Comparison of ENCODE assay signal across 23 mouse cellular contexts in the genomic region with DNA sequence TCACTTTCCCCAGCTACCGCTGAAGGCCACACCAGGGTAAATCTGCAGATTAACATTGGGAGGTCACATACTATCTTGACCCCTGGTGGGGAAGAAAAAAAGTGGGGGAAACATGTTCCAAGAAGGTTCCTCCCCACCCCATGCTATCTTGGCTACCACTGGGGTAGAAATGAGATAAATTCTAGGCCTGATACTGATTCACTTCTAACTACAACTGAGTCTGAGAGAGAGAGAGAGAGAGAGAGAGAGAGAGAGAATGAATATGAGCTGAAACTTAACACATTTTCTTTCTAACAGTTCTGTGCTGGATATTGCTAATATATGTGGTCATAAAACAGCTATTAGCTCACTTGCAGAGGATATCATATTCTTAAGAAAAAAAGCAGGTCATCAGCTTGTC.
DNase-seq lines count a peak whose midpoint lies in the region; ATAC-seq and TF ChIP-seq lines count a peak whose summit lies in the region.
"Had no signal": no experiment of that assay in that cellular context is flagged by ENCODE, and none has a peak within 500 bp of the region (broad histone marks: within the 10 kb centered on the region; RNA-seq: fewer than 3 reads in every experiment).

No protein-coding gene starts in this region.

- no peak overlapping the region for H3K27ac ChIP-seq in liver, postnatal 0 days (ENCODE audit: low read depth)
- H3K27ac ChIP-seq in liver, embryonic 11.5 days (ENCODE audit: low read depth, low read length) = peak overlapping the region; percentile 52; the same call in 1 of the 2 replicates
- no peak overlapping the region for H3K27ac ChIP-seq in liver, embryonic 14.5 days
- no peak overlapping the region for H3K27ac ChIP-seq in forebrain, embryonic 14.5 days (ENCODE audit: low read depth, low read length)
- H3K27ac ChIP-seq: forebrain, embryonic 13.5 days; gastrocnemius, adult 2 months; hindbrain, embryonic 12.5 days; hindbrain, embryonic 15.5 days had no signal

- no peak for TF ChIP-seq CTCF in liver, postnatal 0 days (IDR thresholded peaks at IDR 0.05; ENCODE audit: low read depth)
- no peak for TF ChIP-seq CTCF in liver, embryonic 14.5 days (IDR thresholded peaks at IDR 0.05; ENCODE audit: low read depth)

- H3K36me3 ChIP-seq in liver, postnatal 0 days (replicated peaks; ENCODE audit: insufficient read depth, low read length) = no peaks in the 10 kb centered on the region
- H3K36me3 ChIP-seq in liver, embryonic 11.5 days (ENCODE audit: control insufficient read depth, insufficient read depth, low read length) = no peaks in the 10 kb centered on the region
- no peaks in the 10 kb centered on the region for H3K36me3 ChIP-seq in liver, embryonic 14.5 days (replicated peaks; ENCODE audit: control insufficient read depth, insufficient read depth, low read depth)
- H3K36me3 ChIP-seq in forebrain, embryonic 14.5 days (ENCODE audit: control insufficient read depth, insufficient read depth, low read length) = no peaks in the 10 kb centered on the region
- H3K36me3 ChIP-seq: forebrain, embryonic 10.5 days; G1E; hindbrain, embryonic 12.5 days; hindbrain, embryonic 15.5 days had no signal

- TF ChIP-seq EP300 in liver, postnatal 0 days (IDR thresholded peaks at IDR 0.05; ENCODE audit: low read depth) = no peak
- no peak for TF ChIP-seq EP300 in liver, embryonic 14.5 days (IDR thresholded peaks at IDR 0.05; ENCODE audit: low read depth)

- H3K27me3 ChIP-seq in liver, postnatal 0 days (ENCODE audit: insufficient read depth, low read length) = no peaks in the 10 kb centered on the region
- H3K27me3 ChIP-seq in liver, embryonic 11.5 days (replicated peaks; ENCODE audit: control insufficient read depth, insufficient read depth, low read length) = no peaks in the 10 kb centered on the region
- H3K27me3 ChIP-seq in liver, embryonic 14.5 days (ENCODE audit: control insufficient read depth, insufficient read depth, low read length) = no peaks in the 10 kb centered on the region
- no peaks in the 10 kb centered on the region for H3K27me3 ChIP-seq in forebrain, embryonic 14.5 days (replicated peaks; ENCODE audit: control insufficient read depth, insufficient read depth, low read length)
- H3K27me3 ChIP-seq: CH12.LX; forebrain, embryonic 13.5 days; hindbrain, embryonic 12.5 days; hindbrain, embryonic 15.5 days had no signal

- 42% methylated on average over 1 of the region's 1 CpGs for WGBS in liver, postnatal 0 days (ENCODE audit: insufficient replicate concordance)
- WGBS in liver, embryonic 11.5 days = 22% methylated on average over 1 of the region's 1 CpGs
- WGBS in liver, embryonic 14.5 days (ENCODE audit: insufficient replicate concordance) = 12% methylated on average over 1 of the region's 1 CpGs
- 100% methylated on average over 1 of the region's 1 CpGs for WGBS in forebrain, embryonic 14.5 days

- H3K4me1 ChIP-seq in liver, postnatal 0 days (ENCODE audit: insufficient read depth) = peaks cover 17% of the 10 kb centered on the region
- H3K4me1 ChIP-seq in liver, embryonic 11.5 days (replicated peaks; ENCODE audit: control insufficient read depth, insufficient read depth, low read length) = peaks cover 26% of the 10 kb centered on the region
- peaks cover 34 to 35% of the 10 kb centered on the region in 2 experiments for H3K4me1 ChIP-seq in liver, embryonic 14.5 days (replicated peaks; ENCODE audit: control insufficient read depth in 2 of 2, insufficient read depth in 2 of 2, low read length in 1 of 2)
- no peaks in the 10 kb centered on the region for H3K4me1 ChIP-seq in forebrain, embryonic 14.5 days (ENCODE audit: control insufficient read depth, insufficient read depth, low read length)
- H3K4me1 ChIP-seq: forebrain, embryonic 13.5 days; hindbrain, embryonic 12.5 days; hindbrain, embryonic 15.5 days had no signal

- no peak overlapping the region for H3K9ac ChIP-seq in liver, postnatal 0 days (replicated peaks)
- H3K9ac ChIP-seq in liver, embryonic 11.5 days (ENCODE audit: low read depth, low read length) = no peak overlapping the region
- H3K9ac ChIP-seq in liver, embryonic 14.5 days (replicated peaks) = peak overlapping the region; percentile 27; the same call in 1 of the 2 replicates
- no peak overlapping the region for H3K9ac ChIP-seq in forebrain, embryonic 14.5 days (ENCODE audit: low read length)
- H3K9ac ChIP-seq: forebrain, embryonic 13.5 days; forebrain, postnatal 0 days; hindbrain, embryonic 12.5 days; hindbrain, embryonic 15.5 days had no signal

- ATAC-seq in liver, postnatal 0 days = no peak
- no peak for ATAC-seq in liver, embryonic 11.5 days (replicated peaks; ENCODE audit: low FRiP score)
- ATAC-seq in liver, embryonic 14.5 days (ENCODE audit: insufficient read depth) = no peak
- no peak for ATAC-seq in forebrain, embryonic 14.5 days
- ATAC-seq: forebrain, embryonic 13.5 days; forebrain, postnatal 0 days had no signal

- peak; percentile 36 for DNase-seq in liver
- DNase-seq in liver, postnatal 0 days = no peak
- DNase-seq in liver, embryonic 11.5 days (ENCODE audit: low spot score) = no peak
- peak; percentile 17 to 28 (median 24) for DNase-seq in liver, embryonic 14.5 days (ENCODE audit: low read depth in 3 of 3, low spot score in 3 of 3)
- DNase-seq in forebrain, embryonic 14.5 days (ENCODE audit: low spot score) = no peak
- DNase-seq in testis, postnatal 10 days (ENCODE audit: low spot score) = no peak
- no peak for DNase-seq in right cerebral cortex, postnatal 36 days (ENCODE audit: low spot score in 2 of 2)
- DNase-seq: adrenal gland, adult 2 months; adrenal gland, postnatal 14 days; B cell, adult 2 months; cerebellum, adult 18-20 months; cerebellum, adult 9-10 months; cerebellum, postnatal 14 days; forebrain, postnatal 0 days; gastrocnemius, adult 2 months; gastrocnemius, postnatal 14 days; heart, adult 18-20 months had no signal

- H3K4me3 ChIP-seq in liver, postnatal 0 days (ENCODE audit: low read depth, low read length) = no peak overlapping the region
- H3K4me3 ChIP-seq in liver, embryonic 11.5 days (ENCODE audit: low read depth, low read length) = no peak overlapping the region
- H3K4me3 ChIP-seq in liver, embryonic 14.5 days (ENCODE audit: insufficient read depth in 1 of 2, low read depth in 2 of 2, low read length in 2 of 2) = no peak overlapping the region
- no peak overlapping the region for H3K4me3 ChIP-seq in forebrain, embryonic 14.5 days (ENCODE audit: low read depth, low read length)
- H3K4me3 ChIP-seq: forebrain, embryonic 10.5 days; forebrain, embryonic 13.5 days; gastrocnemius, adult 2 months; hindbrain, embryonic 12.5 days; hindbrain, embryonic 15.5 days had no signal

- H3K9me3 ChIP-seq in liver, postnatal 0 days (ENCODE audit: low read length) = no peaks in the 10 kb centered on the region
- H3K9me3 ChIP-seq in liver, embryonic 11.5 days (ENCODE audit: control insufficient read depth, low read length) = no peaks in the 10 kb centered on the region
- no peaks in the 10 kb centered on the region for H3K9me3 ChIP-seq in liver, embryonic 14.5 days (ENCODE audit: control insufficient read depth, low read length)
- no peaks in the 10 kb centered on the region for H3K9me3 ChIP-seq in forebrain, embryonic 14.5 days (replicated peaks; ENCODE audit: control insufficient read depth, low read length)
- H3K9me3 ChIP-seq: forebrain, embryonic 10.5 days; forebrain, embryonic 13.5 days; G1E; hindbrain, embryonic 12.5 days; hindbrain, embryonic 15.5 days had no signal

- no peak overlapping the region for H3K4me2 ChIP-seq in liver, postnatal 0 days (ENCODE audit: low read depth, low read length)
- H3K4me2 ChIP-seq in liver, embryonic 11.5 days = no peak overlapping the region
- no peak overlapping the region for H3K4me2 ChIP-seq in liver, embryonic 14.5 days (ENCODE audit: low read depth)
- no peak overlapping the region for H3K4me2 ChIP-seq in forebrain, embryonic 14.5 days (ENCODE audit: low read length)
- H3K4me2 ChIP-seq: forebrain, embryonic 13.5 days; hindbrain, embryonic 12.5 days; hindbrain, embryonic 15.5 days had no signal

Comparison
In these comparisons a context has a peak if more than half of its experiments do, and no peak if none do; other contexts are left out.
1. DNase-seq: peak in liver (single experiment) and liver, embryonic 14.5 days (3 of 3); none in liver, postnatal 0 days (single experiment), liver, embryonic 11.5 days (single experiment), forebrain, embryonic 14.5 days (single experiment), testis, postnatal 10 days (single experiment) and right cerebral cortex, postnatal 36 days (0 of 2).